Mouse (Mus musculus): ENCODE results near the gene Adcy5. TPM values are rescaled to one million over a fixed set of nuclear protein-coding genes. Genes with fewer than 3 reads are reported as not detected.

Adcy5 gene
- polyA plus RNA-seq, 1 experiment from 2014 or later, result 0.63 TPM

DNA sequence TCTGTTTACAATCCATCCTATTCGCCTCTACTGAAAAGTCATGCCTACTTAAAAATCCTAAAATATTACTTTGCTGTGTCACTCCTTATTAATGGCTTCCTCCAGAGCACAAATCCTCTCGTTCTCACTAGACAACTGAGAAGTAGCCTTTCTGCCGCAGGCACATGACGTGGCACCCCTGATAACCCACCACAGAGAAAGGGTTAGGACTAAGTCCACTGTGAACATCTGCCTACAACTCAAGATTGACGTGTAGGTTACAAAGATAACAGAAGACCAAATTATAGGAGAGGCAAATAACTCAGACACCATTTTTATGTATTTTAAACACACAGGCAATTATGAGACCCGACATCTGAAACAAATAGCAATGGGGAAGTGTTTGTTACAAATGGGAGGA is 163.7 kb downstream of the Adcy5 start:
- DNase-seq (ENCODE audit: low spot score), result no peak
- H3K4me3 ChIP-seq, result no peak overlapping the region
- no peaks in the 10 kb centered on the region for H3K27me3 ChIP-seq (ENCODE audit: low read depth, poor library complexity, severe bottlenecking)
- 0 out of 2 replicates have a peak, but pooled peaks cover 4% of the 10 kb centered on the region for H3K36me3 ChIP-seq
- no peaks in the 10 kb centered on the region for H3K4me1 ChIP-seq
- no peaks in the 10 kb centered on the region for H3K9me3 ChIP-seq (replicated peaks)
- H3K27ac ChIP-seq, result no peak overlapping the region
- WGBS, result 73% methylated on average over 6 of the region's 6 CpGs

DNA sequence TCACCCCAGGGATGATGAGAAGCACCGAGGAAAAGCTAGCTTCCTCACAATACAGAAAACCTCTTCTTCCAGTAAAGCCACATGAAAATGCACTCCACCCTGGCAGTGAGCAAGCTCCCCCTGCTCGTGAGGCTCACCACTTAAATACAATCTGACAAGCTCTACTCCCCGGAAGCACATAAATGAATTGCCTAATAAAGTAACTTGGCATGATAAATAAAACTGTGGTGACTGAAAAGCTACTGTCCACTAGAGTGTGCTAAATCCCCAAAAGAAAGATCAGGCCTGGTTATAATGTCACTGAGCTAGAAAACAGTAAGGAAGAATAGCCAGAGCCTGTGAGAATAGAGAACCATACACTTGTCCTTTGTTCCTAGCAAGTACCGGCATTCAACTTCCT is 164.7 kb downstream of the Adcy5 start:
- H3K27me3 ChIP-seq (ENCODE audit: low read depth, poor library complexity, severe bottlenecking), result no peaks in the 10 kb centered on the region
- WGBS, result 62% methylated on average over 4 of the region's 4 CpGs
- H3K36me3 ChIP-seq, result no peaks in the 10 kb centered on the region
- H3K4me1 ChIP-seq, result no peaks in the 10 kb centered on the region
- H3K27ac ChIP-seq, result no peak overlapping the region
- no peak overlapping the region for H3K4me3 ChIP-seq
- DNase-seq (ENCODE audit: low spot score), result no peak
- H3K9me3 ChIP-seq (replicated peaks), result no peaks in the 10 kb centered on the region

DNA sequence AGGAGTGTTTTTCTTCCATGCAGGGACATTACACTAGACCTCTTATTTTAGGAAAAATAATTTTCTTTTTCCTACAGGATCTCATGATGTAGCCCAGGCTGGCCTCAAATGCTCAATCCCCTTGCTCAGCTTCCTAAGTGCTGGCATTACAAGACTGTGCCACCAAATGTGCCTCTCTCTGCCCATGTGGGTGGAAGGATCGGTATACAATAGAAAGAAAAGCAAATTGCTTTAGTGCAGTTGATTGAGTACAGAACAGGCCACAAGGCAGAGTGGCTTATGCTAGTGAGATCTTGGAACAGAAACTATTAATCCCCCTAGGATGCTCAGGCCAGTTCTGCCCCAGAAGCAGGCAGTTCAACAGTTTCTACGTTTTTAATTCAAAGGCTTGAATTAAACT is 165.1 kb downstream of the Adcy5 start:
- Histone ChIP-seq H3K4me3 (no peak overlapping the region), H3K4me1 (no peaks in the 10 kb centered on the region), H3K27ac (no peak overlapping the region), H3K9me3 (replicated peaks) (no peaks in the 10 kb centered on the region), H3K27me3 (ENCODE audit: low read depth, poor library complexity, severe bottlenecking) (no peaks in the 10 kb centered on the region), H3K36me3 (no peaks in the 10 kb centered on the region)
- no peak for DNase-seq (ENCODE audit: low spot score)
- 89% methylated on average over 2 of the region's 2 CpGs for WGBS

DNA sequence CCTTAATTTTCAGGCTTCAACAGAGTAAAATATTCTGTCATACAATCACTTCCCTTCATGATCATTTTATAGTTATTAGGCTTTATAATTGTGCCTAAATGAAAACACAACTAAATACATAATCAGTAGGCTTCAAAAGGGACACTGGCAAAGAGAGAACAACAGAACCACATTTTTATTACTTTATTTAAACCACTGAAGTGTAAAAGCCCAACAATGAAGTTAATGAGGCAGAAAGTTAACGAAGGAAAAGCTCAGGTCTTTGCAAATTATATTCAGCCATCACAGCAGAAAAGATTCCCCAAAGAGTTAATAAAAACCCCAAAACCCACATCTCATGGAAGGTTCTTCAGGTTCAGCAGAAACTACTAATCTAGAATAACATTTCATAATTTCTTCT is 175.8 kb downstream of the Adcy5 start:
- H3K27ac ChIP-seq, result no peak overlapping the region
- DNase-seq (ENCODE audit: low spot score), result no peak
- H3K27me3 ChIP-seq (ENCODE audit: low read depth, poor library complexity, severe bottlenecking), result no peaks in the 10 kb centered on the region
- peaks cover 7% of the 10 kb centered on the region; the same call in 1 of the 2 replicates for H3K36me3 ChIP-seq
- H3K9me3 ChIP-seq (replicated peaks), result no peaks in the 10 kb centered on the region
- 84% methylated on average over 1 of the region's 1 CpGs for WGBS
- no peak overlapping the region for H3K4me3 ChIP-seq
- H3K4me1 ChIP-seq, result no peaks in the 10 kb centered on the region

Other genes starting within 250 kb of the Adcy5 start
- 67.0 and 73.4 TPM in 2 replicates for gene Hacd2, start 132.4 kb upstream of the Adcy5 start, polyA plus RNA-seq (2016; fragmentation: Nextera tagmentation; extraction: Ambion mirVana)
- 25.8 and 35.9 TPM in 2 replicates for gene Sec22a, start 209.0 kb downstream of the Adcy5 start, polyA plus RNA-seq (2016; fragmentation: Nextera tagmentation; extraction: Ambion mirVana)

All from limb, embryonic 10.5 days (tissue).